Mouse (Mus musculus): ENCODE measurements around the gene Ing3. TPM values are rescaled to one million over a fixed set of nuclear protein-coding genes. Genes with fewer than 3 reads are reported as not detected.

The Ing3 gene
- polyA plus RNA-seq, 1 experiment from 2014 or later, result 41.8 TPM

DNA sequence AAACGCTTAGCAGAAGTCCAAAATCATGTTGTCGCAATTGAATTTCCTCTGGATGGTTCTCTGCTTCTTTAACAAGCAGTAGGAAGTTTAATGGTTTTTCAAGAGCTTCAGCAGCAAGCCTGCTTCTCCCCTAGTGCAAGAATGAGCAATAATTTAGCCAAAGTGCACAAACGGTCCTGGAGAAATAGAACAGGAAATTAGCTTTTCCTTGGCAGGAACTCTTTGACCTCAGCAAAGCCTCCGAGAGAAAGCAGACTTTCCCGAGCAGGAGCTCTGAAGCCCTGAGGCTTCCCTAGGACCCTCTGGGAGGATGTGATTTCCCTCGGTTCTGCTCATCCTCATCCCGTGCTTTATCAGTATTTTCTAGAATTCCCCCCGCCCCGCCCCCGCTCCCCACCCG is 49.7 kb downstream of the Ing3 start:
- H3K27ac ChIP-seq, result no peak overlapping the region
- WGBS, result 56% methylated on average over 11 of the region's 11 CpGs
- no peak overlapping the region for H3K9ac ChIP-seq
- H3K4me1 ChIP-seq, result no peaks in the 10 kb centered on the region
- H3K4me3 ChIP-seq, result no peak overlapping the region
- H3K36me3 ChIP-seq (replicated peaks), result no peaks in the 10 kb centered on the region
- H3K27me3 ChIP-seq (replicated peaks), result 0 out of 2 replicates have a peak, but pooled peaks cover 4% of the 10 kb centered on the region
- no peak for ATAC-seq (replicated peaks)
- no peaks in the 10 kb centered on the region for H3K9me3 ChIP-seq
- H3K4me2 ChIP-seq, result no peak overlapping the region

DNA sequence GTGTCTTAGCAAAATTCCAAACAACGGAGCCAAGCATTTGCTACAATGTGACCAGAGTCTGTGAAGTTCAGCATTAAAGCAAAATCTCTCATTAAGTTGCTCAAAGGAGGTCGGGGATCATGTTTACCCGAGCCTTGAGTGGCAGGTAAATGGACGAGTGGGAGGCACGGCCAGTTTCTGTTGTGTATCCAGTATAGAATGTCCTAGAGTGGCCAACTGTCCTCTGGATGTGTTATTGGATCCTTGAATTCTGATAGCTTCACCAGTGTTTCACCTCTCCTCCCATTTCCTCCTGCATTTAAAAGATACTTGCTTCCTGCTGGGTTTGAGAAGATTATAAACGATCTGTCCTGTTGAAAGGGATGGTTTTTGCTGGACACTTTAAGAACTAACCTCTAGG is 50.7 kb downstream of the Ing3 start:
- 53% methylated on average over 6 of the region's 6 CpGs for WGBS
- no peaks in the 10 kb centered on the region for H3K9me3 ChIP-seq
- H3K9ac ChIP-seq, result no peak overlapping the region
- no peak overlapping the region for H3K4me2 ChIP-seq
- H3K27me3 ChIP-seq (replicated peaks), result 0 out of 2 replicates have a peak, but pooled peaks cover 4% of the 10 kb centered on the region
- H3K4me3 ChIP-seq, result no peak overlapping the region
- H3K4me1 ChIP-seq, result no peaks in the 10 kb centered on the region
- H3K27ac ChIP-seq, result no peak overlapping the region
- H3K36me3 ChIP-seq (replicated peaks), result no peaks in the 10 kb centered on the region
- no peak for ATAC-seq (replicated peaks)

DNA sequence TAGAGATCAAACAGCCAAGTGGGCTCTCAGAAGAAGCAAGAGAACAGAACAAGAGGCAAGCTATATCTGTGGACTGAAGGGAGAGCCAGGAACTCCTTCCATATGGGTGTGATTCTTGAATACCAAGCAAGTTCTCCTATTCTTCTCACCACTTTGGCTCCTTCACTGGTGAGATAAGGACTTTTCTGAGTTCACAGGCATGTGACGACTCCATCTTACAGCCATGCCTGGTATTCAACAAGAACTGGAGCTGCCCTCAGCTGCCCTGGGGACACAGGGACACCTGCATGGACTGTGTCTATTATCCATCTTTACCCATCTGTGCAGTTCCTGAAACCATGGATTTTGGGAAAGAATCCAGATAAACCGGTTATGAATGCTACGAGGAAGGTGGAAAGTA is 51.5 kb downstream of the Ing3 start:
- Histone ChIP-seq H3K27ac (no peak overlapping the region), H3K36me3 (replicated peaks) (no peaks in the 10 kb centered on the region), H3K9me3 (no peaks in the 10 kb centered on the region), H3K4me2 (no peak overlapping the region), H3K4me3 (no peak overlapping the region), H3K9ac (no peak overlapping the region), H3K4me1 (no peaks in the 10 kb centered on the region), H3K27me3 (replicated peaks) (0 out of 2 replicates have a peak, but pooled peaks cover 4% of the 10 kb centered on the region)
- no peak for ATAC-seq (replicated peaks)
- WGBS, result 92% methylated on average over 3 of the region's 3 CpGs

DNA sequence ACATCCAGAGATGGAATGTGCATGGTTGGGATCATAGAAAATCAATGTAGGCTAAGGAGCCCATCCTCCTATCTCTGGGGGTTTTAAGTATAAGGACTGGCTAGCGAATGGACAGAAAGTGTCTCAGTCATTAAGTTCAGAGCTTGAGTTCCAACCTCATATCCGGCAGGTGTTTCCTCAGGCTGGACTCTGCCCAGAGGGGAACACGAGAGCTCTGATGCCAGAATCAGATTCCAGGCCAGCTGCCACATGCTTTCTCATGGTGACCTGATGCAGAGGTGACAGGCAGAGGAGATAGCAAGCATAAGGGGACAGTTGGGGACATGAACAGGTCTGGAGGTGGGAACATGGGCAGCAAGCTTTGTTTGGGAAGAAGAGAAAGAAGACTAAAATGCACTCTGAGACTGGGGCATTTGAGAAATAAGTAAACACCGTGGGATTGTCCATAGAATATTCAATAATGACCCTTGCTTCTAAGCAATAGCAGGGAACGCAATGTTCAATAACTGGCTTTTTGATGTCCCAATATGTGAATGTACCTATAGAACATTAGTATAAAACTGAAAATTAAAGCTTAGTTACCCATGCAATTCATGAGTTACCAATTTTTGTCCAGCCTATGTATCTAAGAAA is 52.0 kb downstream of the Ing3 start:
- no peaks in the 10 kb centered on the region for H3K4me1 ChIP-seq
- H3K4me3 ChIP-seq, result no peak overlapping the region
- WGBS, result 90% methylated on average over 5 of the region's 5 CpGs
- H3K9me3 ChIP-seq, result no peaks in the 10 kb centered on the region
- H3K4me2 ChIP-seq, result no peak overlapping the region
- H3K9ac ChIP-seq, result no peak overlapping the region
- 0 out of 2 replicates have a peak, but pooled peaks cover 4% of the 10 kb centered on the region for H3K27me3 ChIP-seq (replicated peaks)
- ATAC-seq (replicated peaks), result no peak
- no peak overlapping the region for H3K27ac ChIP-seq
- no peaks in the 10 kb centered on the region for H3K36me3 ChIP-seq (replicated peaks)

DNA sequence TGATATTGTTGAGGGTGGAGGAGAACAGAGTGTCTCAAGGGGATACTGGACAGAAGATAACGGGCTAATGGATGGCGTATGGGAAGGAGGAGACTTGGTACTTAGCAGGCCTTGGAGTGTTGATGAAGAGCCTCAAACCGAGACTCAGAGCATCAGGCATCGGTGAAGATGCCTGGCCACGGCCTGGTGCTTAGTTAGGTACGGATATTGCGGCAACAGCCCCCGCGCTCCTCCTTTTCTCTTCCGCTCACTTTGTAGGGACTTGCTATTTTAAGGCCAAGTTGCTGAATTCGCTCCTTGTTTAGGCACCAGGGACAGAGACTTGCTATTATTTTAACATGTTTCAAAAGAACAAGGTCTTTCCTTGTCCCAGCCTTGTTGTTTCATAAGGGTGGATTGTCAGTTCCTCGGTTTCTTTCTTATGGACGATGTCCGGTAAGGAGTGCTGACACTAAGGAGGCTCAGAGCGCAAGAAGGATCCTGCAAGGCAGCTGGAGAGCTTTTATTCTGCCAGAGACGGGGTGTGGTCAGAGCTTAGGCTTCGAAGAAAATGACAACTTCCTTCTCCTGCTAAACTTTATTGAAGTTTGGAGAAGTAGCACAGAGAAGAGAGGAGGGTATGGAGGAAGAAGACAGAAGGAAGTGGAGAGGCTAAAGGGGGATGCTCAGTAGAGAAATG is 53.3 kb downstream of the Ing3 start:
- H3K9ac ChIP-seq, result no peak overlapping the region
- H3K27me3 ChIP-seq (replicated peaks), result 0 out of 2 replicates have a peak, but pooled peaks cover 4% of the 10 kb centered on the region
- no peak overlapping the region for H3K27ac ChIP-seq
- no peak overlapping the region for H3K4me3 ChIP-seq
- H3K36me3 ChIP-seq (replicated peaks), result no peaks in the 10 kb centered on the region
- WGBS, result 37% methylated on average over 17 of the region's 17 CpGs
- H3K9me3 ChIP-seq, result no peaks in the 10 kb centered on the region
- no peak for ATAC-seq (replicated peaks)
- H3K4me2 ChIP-seq, result no peak overlapping the region
- H3K4me1 ChIP-seq, result no peaks in the 10 kb centered on the region

DNA sequence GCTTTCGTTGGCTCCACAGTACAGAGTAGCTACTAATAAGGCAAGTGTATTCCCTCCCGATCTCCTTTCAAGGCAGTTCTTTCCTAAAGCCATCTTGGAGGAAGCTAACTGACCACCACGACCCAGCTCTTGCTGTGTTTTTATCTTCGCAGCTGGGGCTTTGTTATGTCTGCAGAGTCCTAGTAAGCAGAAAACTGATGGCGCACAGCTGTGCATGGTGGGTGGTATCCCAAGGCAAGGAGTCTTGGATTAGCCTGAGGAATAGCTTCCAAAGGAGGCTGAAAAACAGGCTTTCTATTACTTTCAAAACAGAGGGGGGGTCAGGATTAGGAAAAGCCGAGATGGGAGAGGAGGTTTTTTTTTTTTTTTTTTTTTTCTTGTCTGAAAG is 53.8 kb downstream of the Ing3 start:
- 5% methylated on average over 6 of the region's 6 CpGs for WGBS
- Histone ChIP-seq H3K9ac (no peak overlapping the region), H3K9me3 (no peaks in the 10 kb centered on the region), H3K36me3 (replicated peaks) (no peaks in the 10 kb centered on the region), H3K4me2 (no peak overlapping the region), H3K4me3 (no peak overlapping the region), H3K27ac (no peak overlapping the region), H3K27me3 (replicated peaks) (0 out of 2 replicates have a peak, but pooled peaks cover 4% of the 10 kb centered on the region), H3K4me1 (no peaks in the 10 kb centered on the region)
- ATAC-seq (replicated peaks), result no peak

DNA sequence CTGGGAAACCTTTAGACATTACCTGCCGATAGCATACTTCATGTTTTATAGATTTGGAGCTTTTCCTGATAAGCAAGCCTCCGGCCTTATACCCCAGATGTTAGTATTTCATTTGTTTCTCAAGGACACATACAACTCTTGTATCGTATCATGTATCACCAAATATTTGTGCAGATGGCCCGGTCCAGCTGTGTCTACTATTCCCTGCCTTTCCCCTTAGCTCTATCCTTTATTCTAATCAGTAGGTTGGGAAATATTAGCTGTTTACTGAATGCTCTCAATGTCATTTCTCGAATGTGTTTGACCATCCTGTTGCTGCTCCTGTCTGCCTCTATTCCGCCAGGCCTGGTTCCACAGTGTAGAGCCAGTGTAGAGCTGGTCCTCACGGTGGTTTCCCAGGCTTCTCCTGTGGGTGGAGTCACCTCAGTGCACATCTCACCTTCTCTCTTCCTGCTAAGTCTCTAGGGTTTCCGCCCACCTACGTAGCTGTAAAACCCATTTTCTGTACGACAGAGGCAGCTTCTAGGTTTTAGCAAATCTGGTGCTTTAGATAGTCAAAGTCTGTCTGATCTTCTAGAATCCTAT is 54.7 kb downstream of the Ing3 start:
- Histone ChIP-seq H3K9me3 (no peaks in the 10 kb centered on the region), H3K4me1 (no peaks in the 10 kb centered on the region)
- 87% methylated on average over 10 of the region's 10 CpGs for WGBS

DNA sequence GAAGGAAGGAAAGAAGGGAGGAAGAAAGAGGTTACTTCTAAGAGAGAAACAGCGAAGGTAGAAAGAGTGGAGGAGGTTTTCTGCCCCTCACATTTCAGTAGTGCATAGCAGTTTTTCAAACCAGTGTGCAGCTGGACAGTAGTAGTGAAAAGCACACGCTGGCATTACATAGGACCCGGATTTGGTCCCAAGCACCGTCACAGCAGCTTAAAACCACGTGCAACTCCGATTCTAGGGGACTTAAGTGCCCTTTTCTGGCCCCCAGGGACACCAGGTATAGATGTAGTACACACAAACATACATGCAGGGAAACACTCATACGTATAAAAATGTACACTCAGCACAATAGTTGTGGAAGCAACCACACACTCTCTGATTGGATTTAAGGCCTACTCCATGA is 59.0 kb downstream of the Ing3 start:
- 89% methylated on average over 7 of the region's 7 CpGs for WGBS
- no peak for ATAC-seq (replicated peaks)

More for the DNA sequence above, 54.7 kb downstream of the Ing3 start:
- ATAC-seq (replicated peaks), result no peak
- H3K36me3 ChIP-seq (replicated peaks), result no peaks in the 10 kb centered on the region
- no peak overlapping the region for H3K27ac ChIP-seq
- no peak overlapping the region for H3K4me2 ChIP-seq
- no peak overlapping the region for H3K9ac ChIP-seq
- no peak overlapping the region for H3K4me3 ChIP-seq
- H3K27me3 ChIP-seq (replicated peaks), result 0 out of 2 replicates have a peak, but pooled peaks cover 4% of the 10 kb centered on the region

DNA sequence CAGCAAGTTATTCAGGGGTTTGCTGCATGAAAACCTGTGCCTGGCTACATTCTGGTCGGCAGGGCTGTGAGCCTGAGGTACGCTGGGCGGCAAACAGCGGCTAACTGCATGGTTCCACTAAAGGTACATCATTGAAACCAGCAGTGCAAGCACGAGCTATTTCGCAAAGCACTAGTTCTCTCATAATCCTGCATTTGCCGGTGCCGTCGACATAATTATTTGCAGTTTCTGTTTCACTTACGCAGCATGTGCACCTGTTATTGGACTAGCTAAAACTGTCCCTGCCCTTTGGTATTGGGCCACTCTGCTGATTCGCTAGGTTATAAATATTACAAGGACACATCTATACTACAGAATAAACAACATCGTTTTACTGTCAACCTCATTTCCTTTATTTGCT is 60.9 kb downstream of the Ing3 start:
- no peaks in the 10 kb centered on the region for H3K27me3 ChIP-seq (replicated peaks)
- no peaks in the 10 kb centered on the region for H3K36me3 ChIP-seq (replicated peaks)
- no peak for ATAC-seq (replicated peaks)
- H3K4me1 ChIP-seq, result no peaks in the 10 kb centered on the region
- no peak overlapping the region for H3K4me3 ChIP-seq
- H3K4me2 ChIP-seq, result no peak overlapping the region
- H3K9me3 ChIP-seq, result no peaks in the 10 kb centered on the region
- 89% methylated on average over 12 of the region's 12 CpGs for WGBS
- H3K27ac ChIP-seq, result no peak overlapping the region
- H3K9ac ChIP-seq, result no peak overlapping the region

More for the DNA sequence above, 59.0 kb downstream of the Ing3 start:
- Histone ChIP-seq H3K27ac (no peak overlapping the region), H3K9ac (no peak overlapping the region), H3K27me3 (replicated peaks) (no peaks in the 10 kb centered on the region), H3K4me2 (no peak overlapping the region), H3K4me3 (no peak overlapping the region), H3K36me3 (replicated peaks) (no peaks in the 10 kb centered on the region), H3K4me1 (no peaks in the 10 kb centered on the region), H3K9me3 (no peaks in the 10 kb centered on the region)

DNA sequence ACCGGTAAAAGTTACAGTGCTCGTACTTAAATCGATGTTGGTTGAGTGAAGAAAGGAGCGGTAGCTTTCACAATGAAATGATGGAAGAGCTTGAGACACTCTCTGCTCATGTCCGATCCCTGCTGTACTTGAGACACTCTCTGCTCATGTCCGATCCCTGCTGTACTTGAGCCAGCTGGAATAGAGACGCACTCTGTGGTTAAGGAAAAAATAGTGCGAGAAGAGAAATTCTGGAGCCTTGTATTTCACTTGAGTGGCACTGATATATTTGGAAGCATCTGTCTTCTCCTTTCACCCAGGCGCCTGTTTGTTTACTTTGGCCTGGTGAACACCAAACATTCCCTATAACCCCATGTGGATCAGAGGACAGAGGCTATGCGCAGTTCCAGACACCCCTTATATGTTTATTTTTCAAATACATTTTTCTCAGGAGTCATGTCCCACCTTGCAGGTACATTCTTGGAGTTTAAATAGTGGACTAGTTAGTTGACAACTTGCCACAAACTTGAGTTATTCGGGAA is 61.5 kb downstream of the Ing3 start:
- ATAC-seq (replicated peaks), result no peak
- 92% methylated on average over 11 of the region's 11 CpGs for WGBS
- no peaks in the 10 kb centered on the region for H3K4me1 ChIP-seq
- no peak overlapping the region for H3K9ac ChIP-seq
- H3K4me2 ChIP-seq, result no peak overlapping the region
- no peak overlapping the region for H3K27ac ChIP-seq
- no peak overlapping the region for H3K4me3 ChIP-seq
- no peaks in the 10 kb centered on the region for H3K36me3 ChIP-seq (replicated peaks)
- H3K9me3 ChIP-seq, result no peaks in the 10 kb centered on the region
- no peaks in the 10 kb centered on the region for H3K27me3 ChIP-seq (replicated peaks)

DNA sequence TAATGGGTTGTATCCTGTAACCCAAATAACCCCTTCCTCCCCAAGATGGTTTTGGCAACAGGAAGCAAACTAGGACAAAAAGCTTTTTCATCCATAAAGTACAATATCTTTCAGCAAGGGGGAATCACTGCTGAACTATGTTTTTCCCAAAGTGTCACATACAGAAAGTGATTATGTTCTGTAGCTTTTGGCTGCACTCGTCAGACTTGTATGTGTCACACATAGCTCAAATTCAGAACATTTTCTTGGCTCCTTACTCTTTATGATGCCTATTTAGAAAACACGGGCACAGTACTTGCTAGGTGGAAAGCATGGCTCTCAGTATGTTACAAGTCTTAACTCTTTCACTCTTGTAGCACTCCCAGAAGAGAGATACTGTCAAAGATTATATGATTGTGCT is 62.2 kb downstream of the Ing3 start:
- 85% methylated on average over 2 of the region's 2 CpGs for WGBS
- no peak overlapping the region for H3K9ac ChIP-seq
- H3K9me3 ChIP-seq, result no peaks in the 10 kb centered on the region
- no peak overlapping the region for H3K4me2 ChIP-seq
- no peaks in the 10 kb centered on the region for H3K36me3 ChIP-seq (replicated peaks)
- H3K27ac ChIP-seq, result no peak overlapping the region
- H3K4me1 ChIP-seq, result no peaks in the 10 kb centered on the region
- no peak overlapping the region for H3K4me3 ChIP-seq
- no peaks in the 10 kb centered on the region for H3K27me3 ChIP-seq (replicated peaks)
- ATAC-seq (replicated peaks), result no peak

DNA sequence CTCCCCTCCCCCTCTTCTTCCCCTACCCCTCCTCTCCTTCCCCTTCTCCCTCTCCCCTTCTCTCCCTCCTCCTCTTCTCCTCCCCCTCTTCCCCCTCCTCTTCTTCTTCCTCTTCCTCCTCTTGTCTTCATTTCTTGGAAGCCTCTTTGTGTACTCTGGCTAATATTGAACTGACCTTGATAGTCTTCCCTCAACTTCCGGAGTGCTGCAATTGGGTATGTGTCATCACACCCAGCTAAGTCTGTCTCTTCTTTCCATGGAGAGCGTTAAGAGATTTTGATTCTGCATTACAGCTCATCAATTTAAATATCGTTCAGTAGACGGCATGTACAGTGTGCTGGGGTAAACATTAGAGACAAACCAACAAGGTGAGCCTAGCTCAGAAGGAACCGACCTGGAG is 62.7 kb downstream of the Ing3 start:
- ATAC-seq (replicated peaks), result no peak
- no peak overlapping the region for H3K9ac ChIP-seq
- H3K4me2 ChIP-seq, result no peak overlapping the region
- WGBS, result 80% methylated on average over 5 of the region's 5 CpGs
- no peaks in the 10 kb centered on the region for H3K4me1 ChIP-seq
- H3K27me3 ChIP-seq (replicated peaks), result no peaks in the 10 kb centered on the region
- no peak overlapping the region for H3K4me3 ChIP-seq
- H3K36me3 ChIP-seq (replicated peaks), result no peaks in the 10 kb centered on the region
- H3K9me3 ChIP-seq, result no peaks in the 10 kb centered on the region
- H3K27ac ChIP-seq, result no peak overlapping the region
